Mouse (Mus musculus): ENCODE data around the gene Tmem242.

The Tmem242 gene

GRCm38 (mm10) chr17:5416518-5416917 lies 23.5 kb downstream of the Tmem242 start:
- no peak for DNase-seq (ENCODE audit: inconsistent ontology term)

DNA sequence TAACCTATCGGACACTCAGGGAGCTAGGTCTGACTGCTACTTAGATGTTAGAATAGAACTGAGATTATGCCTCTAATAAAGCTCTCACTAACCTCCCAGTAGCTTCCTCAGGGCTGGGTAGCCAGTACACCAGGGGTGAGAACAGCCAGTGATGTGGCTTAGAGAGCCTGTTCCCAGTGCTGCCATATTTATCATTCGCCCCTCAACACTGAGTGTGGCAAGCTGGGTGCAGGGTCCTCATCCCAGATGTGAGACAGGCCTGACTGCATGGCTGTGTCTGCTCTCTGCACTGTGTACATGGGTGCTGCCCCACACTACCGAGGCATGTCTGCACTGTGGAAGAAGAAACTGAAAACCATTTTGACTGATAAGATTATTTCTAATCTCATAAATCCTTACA lies 26.0 kb downstream of the Tmem242 start:
- no peak for DNase-seq (ENCODE audit: inconsistent ontology term)

DNA sequence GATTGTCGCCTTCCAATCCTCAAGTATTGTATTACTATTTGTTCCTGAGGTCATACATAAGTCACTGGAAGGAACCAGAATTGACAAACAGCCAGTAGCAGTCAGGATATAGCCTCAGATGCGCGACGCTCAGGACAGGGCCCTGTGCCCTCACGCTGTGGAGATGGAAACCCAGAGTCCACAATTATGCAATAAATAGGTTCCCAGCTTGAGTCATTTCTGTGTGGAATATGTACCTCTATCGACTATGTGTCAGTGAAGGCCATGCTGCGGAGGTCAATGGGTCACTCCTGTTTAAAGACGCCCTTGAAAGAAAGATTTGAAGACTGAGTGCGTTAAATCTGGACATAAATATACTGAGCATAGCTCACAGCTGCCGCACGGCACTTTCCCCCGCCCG lies 26.7 kb downstream of the Tmem242 start:
- no peak for DNase-seq (ENCODE audit: inconsistent ontology term)

DNA sequence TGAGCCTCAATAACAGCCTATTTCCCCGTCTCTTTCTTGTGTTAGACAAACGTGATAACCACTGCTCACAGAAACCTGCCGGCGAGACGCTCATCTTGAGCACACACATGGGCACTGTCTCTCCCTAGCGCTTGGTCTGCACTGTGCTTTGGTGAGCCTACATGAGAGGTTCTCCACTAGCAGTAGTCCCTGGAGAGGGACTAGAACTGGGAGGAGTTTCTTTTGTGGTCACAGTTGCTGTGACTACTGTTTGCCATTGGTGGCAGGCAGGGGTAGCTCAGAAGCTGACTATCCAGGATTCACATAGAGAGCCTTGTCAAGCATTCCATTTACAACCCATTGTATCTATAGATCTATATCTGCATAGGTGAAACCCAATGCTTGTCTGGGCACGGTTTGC lies 27.3 kb downstream of the Tmem242 start:
- no peak for DNase-seq (ENCODE audit: inconsistent ontology term)

DNA sequence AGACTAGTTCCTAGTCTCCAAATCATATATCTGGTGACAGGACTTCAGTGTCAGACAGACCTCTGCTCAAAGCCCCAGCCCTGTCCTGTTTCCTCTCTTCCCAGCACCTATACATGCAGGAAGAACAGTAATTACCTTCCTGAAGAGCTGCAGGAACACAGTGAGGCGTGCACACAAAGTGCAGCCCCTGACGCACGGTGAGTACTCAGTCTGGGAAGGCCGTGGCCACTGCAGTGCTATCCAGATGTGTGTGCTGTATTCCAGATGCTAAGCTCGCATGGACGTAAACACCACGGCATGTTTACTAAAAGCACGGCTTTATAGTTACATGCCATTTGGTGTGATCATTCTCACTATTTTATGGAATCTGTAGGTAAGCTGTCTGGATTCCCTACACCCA lies 27.8 kb downstream of the Tmem242 start:
- no peak for DNase-seq (ENCODE audit: inconsistent ontology term)

GRCm38 (mm10) chr17:5411205-5411604 lies 28.9 kb downstream of the Tmem242 start:
- no peak for DNase-seq (ENCODE audit: inconsistent ontology term)

- DNase-seq (ENCODE audit: inconsistent ontology term): no peak
Observed at GRCm38 (mm10) chr17:5410336-5410735, 29.7 kb downstream of the Tmem242 start.

DNA sequence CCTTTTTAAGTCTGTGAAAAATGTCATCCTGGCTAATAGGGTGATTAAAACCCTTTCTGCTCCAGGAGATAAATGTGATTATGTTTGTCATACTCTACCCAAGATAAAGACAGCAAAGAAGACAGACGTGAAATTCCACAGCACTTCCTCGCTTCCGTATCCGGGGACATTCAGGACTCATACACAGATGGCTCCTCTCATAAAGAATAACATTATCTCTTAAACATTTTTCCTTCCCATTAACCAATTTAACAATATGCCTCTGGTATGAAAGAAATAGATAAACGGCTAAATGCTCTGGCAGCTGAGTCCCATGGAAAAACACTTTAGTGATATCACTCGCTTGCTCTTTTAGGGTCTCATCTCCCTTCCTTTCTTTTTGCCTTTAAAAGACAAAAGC lies 33.0 kb downstream of the Tmem242 start:
- DNase-seq (ENCODE audit: inconsistent ontology term): no peak

GRCm38 (mm10) chr17:5406566-5406965 lies 33.5 kb downstream of the Tmem242 start:
- no peak for DNase-seq (ENCODE audit: inconsistent ontology term)

- no peak for DNase-seq (ENCODE audit: inconsistent ontology term)
Observed at GRCm38 (mm10) chr17:5403885-5404284, 36.2 kb downstream of the Tmem242 start.

GRCm38 (mm10) chr17:5402624-5403023 lies 37.4 kb downstream of the Tmem242 start:
- peak; percentile 82 for DNase-seq (ENCODE audit: inconsistent ontology term)

GRCm38 (mm10) chr17:5402069-5402468 lies 38.0 kb downstream of the Tmem242 start:
- peak; percentile 74 for DNase-seq (ENCODE audit: inconsistent ontology term)

- DNase-seq (ENCODE audit: inconsistent ontology term): no peak
Observed at GRCm38 (mm10) chr17:5401288-5401687, 38.8 kb downstream of the Tmem242 start.

- DNase-seq (ENCODE audit: inconsistent ontology term): no peak
Observed at GRCm38 (mm10) chr17:5400435-5401090, 39.5 kb downstream of the Tmem242 start.

DNA sequence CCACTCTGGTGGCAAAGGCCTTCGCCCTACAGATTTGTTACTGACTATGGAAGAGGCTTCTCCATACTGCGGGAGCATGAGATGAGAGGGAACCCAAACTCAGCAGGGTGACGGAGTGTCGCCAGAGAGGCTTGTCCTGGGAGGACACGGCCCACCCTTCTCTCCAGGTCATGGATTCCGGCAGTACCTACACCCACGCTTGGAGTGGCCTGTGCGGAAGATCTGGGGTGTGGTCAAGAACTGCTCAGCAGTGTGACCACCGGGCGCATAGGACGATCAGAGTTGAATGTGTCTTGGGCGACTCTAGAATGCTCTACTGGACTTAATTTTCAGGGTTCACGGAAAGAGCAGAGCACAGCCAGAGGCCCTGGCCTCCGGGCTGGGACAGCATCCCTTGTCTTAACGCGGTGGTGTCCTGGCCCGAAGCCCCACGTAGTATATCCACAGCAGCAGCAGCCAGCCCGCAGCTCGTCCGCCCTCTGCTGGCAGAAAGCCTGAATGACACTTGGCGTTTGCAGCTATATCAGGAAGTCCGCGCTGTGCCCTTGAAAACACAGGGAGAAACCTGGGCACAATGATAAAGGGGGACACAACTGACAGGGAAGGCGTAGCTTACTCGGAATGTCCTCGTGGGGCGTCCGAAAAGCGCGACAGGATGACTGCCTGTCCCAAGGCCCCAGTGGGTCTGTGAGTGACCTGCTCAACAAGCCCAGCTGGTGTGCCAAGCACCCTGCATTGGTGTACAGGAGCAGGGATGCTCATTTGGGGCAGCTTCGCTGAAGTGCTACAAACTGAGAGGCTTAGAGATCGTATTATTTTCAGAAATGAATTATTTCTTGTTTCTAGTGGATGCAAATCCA lies 42.7 kb downstream of the Tmem242 start:
- peak; percentile 84 for DNase-seq (ENCODE audit: inconsistent ontology term)

GRCm38 (mm10) chr17:5396213-5396612 lies 43.8 kb downstream of the Tmem242 start:
- DNase-seq (ENCODE audit: inconsistent ontology term): no peak

GRCm38 (mm10) chr17:5395454-5396205 lies 44.4 kb downstream of the Tmem242 start:
- DNase-seq (ENCODE audit: inconsistent ontology term): no peak

GRCm38 (mm10) chr17:5390682-5391081 lies 49.4 kb downstream of the Tmem242 start:
- DNase-seq (ENCODE audit: inconsistent ontology term): no peak

- DNase-seq (ENCODE audit: inconsistent ontology term): no peak
Observed at GRCm38 (mm10) chr17:5388351-5388750, 51.7 kb downstream of the Tmem242 start.

DNA sequence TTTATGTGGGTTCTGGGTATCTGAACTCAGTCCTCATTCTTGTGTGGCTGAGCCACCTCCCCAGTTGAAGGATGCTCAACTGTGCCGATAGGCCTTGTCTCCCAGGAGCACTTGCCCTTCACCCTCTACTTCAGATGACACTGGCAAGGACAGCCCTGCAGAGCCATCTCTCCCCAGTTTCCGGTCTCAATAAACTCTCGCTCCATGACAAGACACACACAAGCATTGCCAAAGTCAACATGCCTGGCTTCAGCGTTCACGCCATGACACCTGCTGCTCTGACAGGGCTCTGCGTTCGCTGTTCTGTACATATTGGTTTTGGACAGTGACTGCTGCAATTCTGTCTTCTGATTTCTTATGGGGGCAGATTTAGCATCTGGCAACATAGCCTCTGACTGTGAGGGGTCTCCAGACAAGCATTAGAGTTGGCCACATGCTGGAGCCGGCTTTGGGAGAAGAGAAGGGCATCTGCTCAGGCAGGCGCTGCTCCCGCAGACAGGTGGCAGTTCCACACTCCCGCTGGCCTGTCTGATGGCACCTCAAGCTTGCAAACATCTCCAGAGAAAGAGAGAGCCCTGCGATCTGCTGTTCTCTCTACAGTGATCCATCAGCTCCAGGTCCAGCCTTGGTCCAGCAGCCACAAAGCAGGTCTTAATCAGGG lies 53.0 kb downstream of the Tmem242 start:
- no peak for DNase-seq (ENCODE audit: inconsistent ontology term)

DNA sequence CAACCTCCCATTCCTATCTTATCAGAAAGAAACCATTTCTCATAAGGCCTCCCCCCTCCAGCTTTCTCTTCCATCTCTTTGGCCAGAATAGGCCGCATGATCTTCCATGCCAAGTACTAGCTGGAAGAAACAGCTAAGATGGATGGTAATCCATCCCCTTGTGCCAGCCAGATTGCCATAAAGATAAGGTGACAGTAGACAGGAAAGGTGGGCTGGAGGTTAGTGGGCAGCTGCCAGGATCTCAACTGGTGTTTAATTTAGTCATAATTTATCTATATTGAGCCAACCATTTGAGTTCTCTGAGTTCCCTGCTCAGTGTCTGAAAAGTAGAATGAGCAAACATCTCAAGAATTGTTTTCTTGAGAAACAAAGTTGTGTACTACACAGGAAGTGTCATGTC lies 54.4 kb downstream of the Tmem242 start:
- no peak for DNase-seq (ENCODE audit: inconsistent ontology term)

DNA sequence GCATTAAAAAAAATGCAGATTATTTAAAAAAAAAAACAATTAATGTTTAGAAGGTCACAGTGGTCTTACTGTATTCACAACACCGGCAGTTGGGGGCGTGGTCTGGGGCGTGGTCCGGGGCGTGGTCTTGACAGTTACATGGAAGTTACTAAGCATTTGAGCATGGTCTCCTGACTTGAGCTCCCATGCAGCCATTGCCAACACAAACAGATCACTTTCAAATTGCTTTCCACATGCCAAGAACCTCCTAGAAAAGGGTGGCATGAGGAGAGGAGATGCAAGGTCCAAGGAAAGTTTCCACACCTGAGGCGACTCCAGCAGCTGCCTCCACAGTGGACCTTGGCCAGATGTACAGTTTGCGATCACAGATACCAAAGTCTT lies 62.1 kb downstream of the Tmem242 start:
- DNase-seq (ENCODE audit: inconsistent ontology term): peak; percentile 12
